Mouse (Mus musculus) MEL (cell line): Measurements from ENCODE around the gene Glyatl3. TPM values are rescaled to one million over a fixed set of nuclear protein-coding genes. Genes with fewer than 3 reads are reported as not detected.

Experiments
- DNase-seq: peaks from one replicate; pipeline ENCODE4 v3.0.0; 2011; ENCODE audit warnings: low read depth, low spot score
- H3K27ac ChIP-seq: 2 replicates; pipeline ENCODE4 v1.5.1; 2012; ENCODE audit warnings: low read depth, mild to moderate bottlenecking, control low read depth, low read length, moderate library complexity; ENCODE audit not compliant: control insufficient read depth
- H3K27me3 ChIP-seq, 2 experiments: fragments of 150-350 bp in 1 of 2; sonication (generic) in 1 of 2; 2 replicates each; pipeline ENCODE4 v1.6.1; 2012; ENCODE audit warnings: low read length in 2 of 2, mild to moderate bottlenecking in 2 of 2, improper control_type of control experiment in 1 of 2, moderate library complexity in 1 of 2; ENCODE audit not compliant: insufficient read depth in 2 of 2, control insufficient read depth in 1 of 2
- H3K36me3 ChIP-seq, 2 experiments: 2 replicates each; pipeline ENCODE4 v1.6.1; 2012 to 2014; ENCODE audit warnings: low read length in 2 of 2, improper control_type of control experiment in 1 of 2, inconsistent platforms in 1 of 2, mild to moderate bottlenecking in 1 of 2; ENCODE audit not compliant: insufficient read depth in 2 of 2, control insufficient read depth in 1 of 2
- H3K4me1 ChIP-seq, 2 experiments: fragments of 150-350 bp in 1 of 2; sonication (generic) in 1 of 2; 2 replicates each; pipeline ENCODE4 v1.6.1; 2012; ENCODE audit warnings: low read length in 2 of 2, improper control_type of control experiment in 1 of 2, mild to moderate bottlenecking in 1 of 2; ENCODE audit not compliant: insufficient read depth in 2 of 2, control insufficient read depth in 1 of 2
- H3K4me3 ChIP-seq, 2 experiments: fragments of 150-350 bp in 1 of 2; sonication (generic) in 1 of 2; 2 replicates each; pipeline ENCODE4 v1.5.1; 2012; ENCODE audit warnings: low read depth in 2 of 2, low read length in 2 of 2, mild to moderate bottlenecking in 2 of 2, moderate library complexity in 2 of 2, control low read depth in 1 of 2, improper control_type of control experiment in 1 of 2; ENCODE audit not compliant: control insufficient read depth in 1 of 2, insufficient read depth in 1 of 2
- H3K79me2 ChIP-seq: 2 replicates; pipeline ENCODE4 v1.6.1; 2012; ENCODE audit warnings: mild to moderate bottlenecking, low read length, moderate library complexity; ENCODE audit not compliant: control insufficient read depth, poor library complexity, insufficient read depth
- H3K9ac ChIP-seq: 2 replicates; pipeline ENCODE4 v1.6.1; 2012; ENCODE audit warnings: low read depth, mild to moderate bottlenecking, control low read depth, low read length, moderate library complexity; ENCODE audit not compliant: control insufficient read depth, poor library complexity, severe bottlenecking
- H3K9me3 ChIP-seq: fragments of 150-350 bp; sonication (generic); replicated peaks from 2 replicates; pipeline ENCODE4 v1.6.1; 2012; ENCODE audit warnings: mild to moderate bottlenecking, low read length, improper control_type of control experiment, moderate library complexity; ENCODE audit not compliant: insufficient read depth
- BHLHE40 ChIP-seq: IDR thresholded peaks from 2 replicates; pipeline ENCODE4 v1.6.1; 2012; ENCODE audit warnings: low read depth, mild to moderate bottlenecking, inconsistent platforms, low read length, improper control_type of control experiment, borderline replicate concordance
- CHD1 ChIP-seq: IDR thresholded peaks from 2 replicates; pipeline ENCODE4 v1.6.1; 2012; ENCODE audit warnings: low read depth, mild to moderate bottlenecking, inconsistent platforms, low read length, improper control_type of control experiment
- CHD2 ChIP-seq: IDR thresholded peaks from 2 replicates; pipeline ENCODE4 v1.6.1; 2011; ENCODE audit warnings: low read length, improper control_type of control experiment
- CTCF ChIP-seq, 3 experiments: IDR thresholded peaks in 2 of 3; conservative IDR thresholded peaks in 1 of 3; 2 replicates each; pipeline ENCODE4 v1.5.1; 2011 to 2012; ENCODE audit warnings: low read length in 3 of 3, low read depth in 2 of 3, mild to moderate bottlenecking in 2 of 3, improper control_type of control experiment in 1 of 3, inconsistent platforms in 1 of 3, mixed read lengths in 1 of 3, moderate library complexity in 1 of 3; ENCODE audit not compliant: control insufficient read depth in 1 of 3, insufficient read depth in 1 of 3, poor library complexity in 1 of 3, severe bottlenecking in 1 of 3
- E2F4 ChIP-seq: IDR thresholded peaks from 2 replicates; pipeline ENCODE4 v1.6.1; 2011; ENCODE audit warnings: low read depth, low read length, improper control_type of control experiment, borderline replicate concordance
- ELF1 ChIP-seq: IDR thresholded peaks from 2 replicates; pipeline ENCODE4 v1.6.1; 2014; ENCODE audit warnings: low read depth, mild to moderate bottlenecking, inconsistent platforms, low read length, improper control_type of control experiment, moderate library complexity
- EP300 ChIP-seq, 2 experiments: IDR thresholded peaks; 2 replicates each; pipeline ENCODE4 v1.6.1; 2011; ENCODE audit warnings: improper control_type of control experiment in 2 of 2, low read length in 2 of 2, low read depth in 1 of 2, mild to moderate bottlenecking in 1 of 2
- ETS1 ChIP-seq: IDR thresholded peaks from 2 replicates; pipeline ENCODE4 v1.6.1; 2012; ENCODE audit warnings: low read depth, mild to moderate bottlenecking, inconsistent platforms, low read length, improper control_type of control experiment, moderate library complexity
- GABPA ChIP-seq: IDR thresholded peaks from 2 replicates; pipeline ENCODE4 v1.6.1; 2012; ENCODE audit warnings: low read depth, mild to moderate bottlenecking, inconsistent platforms, low read length, improper control_type of control experiment, moderate library complexity
- GATA1 ChIP-seq: IDR thresholded peaks from 2 replicates; pipeline ENCODE4 v1.6.1; 2011; ENCODE audit warnings: low read depth, low read length, improper control_type of control experiment
- HCFC1 ChIP-seq: IDR thresholded peaks from 2 replicates; pipeline ENCODE4 v1.6.1; 2012; ENCODE audit warnings: low read depth, mild to moderate bottlenecking, inconsistent platforms, low read length, improper control_type of control experiment, moderate library complexity
- KAT2A ChIP-seq: conservative IDR thresholded peaks from 2 replicates; pipeline ENCODE4 v1.6.1; 2012; ENCODE audit warnings: low read depth, low read length, improper control_type of control experiment, inconsistent platforms
- MAFK ChIP-seq: IDR thresholded peaks from 2 replicates; pipeline ENCODE4 v1.6.1; 2011; ENCODE audit warnings: low read depth, mild to moderate bottlenecking, low read length, improper control_type of control experiment, borderline replicate concordance
- MAZ ChIP-seq: IDR thresholded peaks from 2 replicates; pipeline ENCODE4 v1.6.1; 2012; ENCODE audit warnings: low read depth, mild to moderate bottlenecking, inconsistent platforms, low read length, improper control_type of control experiment
- MEF2A ChIP-seq: IDR thresholded peaks from 2 replicates; pipeline ENCODE4 v1.6.1; 2014; ENCODE audit warnings: low read depth, mild to moderate bottlenecking, inconsistent platforms, low read length, improper control_type of control experiment; ENCODE audit not compliant: poor library complexity, insufficient replicate concordance, severe bottlenecking; ENCODE audit errors: extremely low read depth
- MXI1 ChIP-seq: IDR thresholded peaks from 2 replicates; pipeline ENCODE4 v1.6.1; 2011; ENCODE audit warnings: mild to moderate bottlenecking, low read depth, low read length, improper control_type of control experiment
- NELFE ChIP-seq: IDR thresholded peaks from 2 replicates; pipeline ENCODE4 v1.6.1; 2011; ENCODE audit warnings: low read depth, low read length, improper control_type of control experiment
- NRF1 ChIP-seq: IDR thresholded peaks from 2 replicates; pipeline ENCODE4 v1.6.1; 2014; ENCODE audit warnings: low read depth, mild to moderate bottlenecking, inconsistent platforms, low read length, improper control_type of control experiment, moderate library complexity; ENCODE audit not compliant: poor library complexity, insufficient read depth, severe bottlenecking
- POLR2A ChIP-seq, 2 experiments: IDR thresholded peaks; 2 replicates each; pipeline ENCODE4 v1.6.1; 2011 to 2012; ENCODE audit warnings: low read length in 2 of 2, mild to moderate bottlenecking in 2 of 2, control low read depth in 1 of 2, improper control_type of control experiment in 1 of 2, low read depth in 1 of 2, moderate library complexity in 1 of 2; ENCODE audit not compliant: control insufficient read depth in 1 of 2, insufficient read depth in 1 of 2, poor library complexity in 1 of 2
- POLR2AphosphoS2 ChIP-seq: IDR thresholded peaks from 2 replicates; pipeline ENCODE4 v1.6.1; 2011; ENCODE audit warnings: low read length, improper control_type of control experiment
- POLR2AphosphoS5 ChIP-seq: IDR thresholded peaks from 2 replicates; pipeline ENCODE4 v1.6.1; 2012; ENCODE audit warnings: low read depth, borderline replicate concordance, mild to moderate bottlenecking, inconsistent platforms, low read length, moderate library complexity, mixed read lengths
- RCOR1 ChIP-seq: IDR thresholded peaks from 2 replicates; pipeline ENCODE4 v1.6.1; 2012; ENCODE audit warnings: low read depth, mild to moderate bottlenecking, inconsistent platforms, low read length, improper control_type of control experiment
- SIN3A ChIP-seq: IDR thresholded peaks from 2 replicates; pipeline ENCODE4 v1.6.1; 2012; ENCODE audit warnings: low read length, improper control_type of control experiment, inconsistent platforms
- TAL1 ChIP-seq: IDR thresholded peaks from 2 replicates; pipeline ENCODE4 v1.6.1; 2012; ENCODE audit warnings: mild to moderate bottlenecking, inconsistent platforms, low read length, moderate library complexity, mixed read lengths
- TBP ChIP-seq: IDR thresholded peaks from 2 replicates; pipeline ENCODE4 v1.8.0; 2011; ENCODE audit warnings: low read depth, low read length, improper control_type of control experiment
- TCF12 ChIP-seq: IDR thresholded peaks from 2 replicates; pipeline ENCODE4 v1.6.1; 2014; ENCODE audit warnings: low read depth, mild to moderate bottlenecking, inconsistent platforms, low read length, improper control_type of control experiment, moderate library complexity
- UBTF ChIP-seq: IDR thresholded peaks from 2 replicates; pipeline ENCODE4 v1.6.1; 2012; ENCODE audit warnings: low read depth, mild to moderate bottlenecking, inconsistent platforms, low read length, improper control_type of control experiment, moderate library complexity, borderline replicate concordance; ENCODE audit not compliant: insufficient read depth
- USF1 ChIP-seq: IDR thresholded peaks from 2 replicates; pipeline ENCODE4 v1.6.1; 2014; ENCODE audit warnings: low read depth, mild to moderate bottlenecking, inconsistent platforms, low read length, improper control_type of control experiment, moderate library complexity
- ZC3H11A ChIP-seq: IDR thresholded peaks from 2 replicates; pipeline ENCODE4 v1.6.1; 2012; ENCODE audit warnings: low read depth, mild to moderate bottlenecking, inconsistent platforms, low read length, improper control_type of control experiment
- ZKSCAN1 ChIP-seq: IDR thresholded peaks from 2 replicates; pipeline ENCODE4 v1.6.1; 2012; ENCODE audit warnings: low read depth, mild to moderate bottlenecking, inconsistent platforms, low read length, improper control_type of control experiment, moderate library complexity
- polyA plus RNA-seq, 2 experiments: library from polyadenylated mRNA; stranded (reverse) in 1 of 2; unstranded in 1 of 2; fragments of >175 nt in 1 of 2; fragments of >200 nt in 1 of 2; gene quantifications; 2 replicates each; pipeline versions ENCODE4 v1.2.1 to v1.2.4; 2012; ENCODE audit warnings: low replicate concordance in 2 of 2, low read depth in 1 of 2; ENCODE audit not compliant: insufficient read length in 2 of 2, insufficient read depth in 1 of 2, missing spikeins in 1 of 2
- total RNA-seq: library from RNA; depleted of rRNA; stranded (reverse); fragments of 300-350 nt; gene quantifications from 2 replicates; pipeline ENCODE4 v1.2.3, GENCODE M21; 2012

The Glyatl3 gene
- total and polyA plus RNA-seq, 3 experiments = 0.33 TPM; not detected in 2

GRCm38 (mm10) chr17:40885155-40885554 lies 29.0 kb downstream of the Glyatl3 start:
- H3K9ac ChIP-seq = no peak overlapping the region

GRCm38 (mm10) chr17:40882172-40882571 lies 32.0 kb downstream of the Glyatl3 start:
- Histone ChIP-seq H3K4me3 (no peak overlapping the region), H3K36me3 (peaks cover 0 to 12% of the 10 kb centered on the region in 2 experiments; a peak in 2 of 4 replicates), H3K4me1 (peaks cover 0 to 6% of the 10 kb centered on the region in 2 experiments), H3K9ac (no peak overlapping the region), H3K79me2 (peaks cover 5% of the 10 kb centered on the region; the same call in 1 of the 2 replicates), H3K9me3 (no peaks in the 10 kb centered on the region), H3K27me3 (no peaks in the 10 kb centered on the region), H3K27ac (no peak overlapping the region)
- peak; percentile 32 for DNase-seq
- TF ChIP-seq HCFC1 (no peak), MAZ (no peak), GABPA (no peak), CHD2 (no peak), BHLHE40 (0 out of 2 replicates have a peak, but pooled peaks have one; percentile 33), GATA1 (peak; percentile 92), TAL1 (no peak), KAT2A (no peak), ETS1 (peak; percentile 46; the same call in 1 of the 2 replicates), MAFK (no peak; the same call in 1 of the 2 replicates), MEF2A (no peak), ZKSCAN1 (no peak), ZC3H11A (no peak), CHD1 (no peak), ELF1 (0 out of 2 replicates have a peak, but pooled peaks have one; percentile 9), UBTF (no peak), NELFE (no peak), SIN3A (no peak), POLR2AphosphoS2 (no peak), USF1 (no peak), MXI1 (peak; percentile 39; the same call in 1 of the 2 replicates), POLR2AphosphoS5 (no peak), EP300 (IDR thresholded peaks at IDR 0.05; ENCODE audit: low read depth in 1 of 2, low read length in 2 of 2) (peak; percentile 76 to 78), TCF12 (peak; percentile 64), RCOR1 (peak; percentile 99)

More at GRCm38 (mm10) chr17:40885155-40885554, 29.0 kb downstream of the Glyatl3 start:
- DNase-seq = no peak
- Histone ChIP-seq H3K4me3 (no peak overlapping the region), H3K4me1 (peaks cover 6 to 16% of the 10 kb centered on the region in 2 experiments), H3K27ac (no peak overlapping the region), H3K9me3 (no peaks in the 10 kb centered on the region), H3K36me3 (peaks cover 0 to 23% of the 10 kb centered on the region in 2 experiments; a peak in 2 of 4 replicates)
- TF ChIP-seq ETS1 (no peak), TCF12 (no peak), UBTF (no peak), POLR2AphosphoS5 (no peak), EP300 (IDR thresholded peaks at IDR 0.05; ENCODE audit: low read depth in 1 of 2, low read length in 2 of 2) (no peak), KAT2A (no peak), ZKSCAN1 (no peak), NRF1 (no peak), E2F4 (no peak), USF1 (no peak), RCOR1 (no peak), POLR2A (IDR thresholded peaks at IDR 0.05; ENCODE audit: control insufficient read depth in 1 of 2, insufficient read depth in 1 of 2, low read depth in 1 of 2, low read length in 2 of 2, poor library complexity in 1 of 2) (no peak), TBP (no peak), CTCF (IDR thresholded peaks at IDR 0.05 in 2 of 3, conservative IDR thresholded peaks at IDR 0.05 in 1 of 3; ENCODE audit: control insufficient read depth in 1 of 3, insufficient read depth in 1 of 3, low read depth in 2 of 3, low read length in 3 of 3, poor library complexity in 1 of 3, severe bottlenecking in 1 of 3) (no peak)
- TF ChIP-seq, all 39 proteins: peak for 0
- peaks cover under 1% of the 10 kb centered on the region; the same call in 1 of the 2 replicates for H3K79me2 ChIP-seq
- no peaks in the 10 kb centered on the region for H3K27me3 ChIP-seq
